Mouse (Mus musculus) right cerebral cortex, postnatal 25 days (tissue): ENCODE data around the gene Prr36.

Experiments
- DNase-seq: peaks from one replicate; pipeline ENCODE4 v3.0.0; 2022

Prr36 gene

DNA sequence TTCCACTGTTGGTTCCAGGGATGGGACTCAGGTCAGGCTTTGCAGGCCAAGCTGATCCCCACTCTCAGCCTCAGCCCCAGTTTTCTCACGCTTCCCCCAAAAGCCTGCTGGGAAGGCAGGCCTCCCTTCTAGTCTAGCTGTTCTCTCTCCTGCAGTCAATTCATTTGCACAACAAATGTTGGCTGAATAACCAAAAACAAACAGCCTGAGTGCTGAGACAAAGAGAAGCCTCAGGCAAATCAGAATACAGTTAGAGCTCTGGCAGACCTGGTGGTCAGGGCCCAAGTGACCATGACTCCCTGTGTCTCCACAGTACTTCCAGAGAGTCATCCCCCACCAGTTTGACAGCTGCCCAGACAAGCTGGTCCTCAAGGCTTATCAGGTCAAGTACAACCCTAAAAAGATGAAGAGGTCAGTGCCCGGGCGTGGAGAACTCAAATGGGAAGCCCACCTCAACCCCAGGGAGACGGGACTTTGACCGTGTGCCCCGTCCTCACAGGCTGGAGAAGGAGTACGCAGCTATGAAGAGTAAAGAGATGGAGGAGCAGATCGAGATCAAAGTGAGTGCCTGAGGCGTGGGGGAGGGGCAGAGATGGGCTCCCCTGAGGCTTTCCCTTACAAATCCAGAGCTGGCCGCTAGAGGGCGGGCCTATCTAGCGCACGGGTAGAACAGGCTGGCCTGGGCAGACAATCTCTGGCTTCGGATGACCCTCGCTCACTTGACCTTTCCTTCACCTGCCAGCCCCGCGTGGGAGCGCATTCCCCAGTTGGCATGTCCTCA is 24.3 kb downstream of the Prr36 start:
- peak; percentile 81 for DNase-seq

DNA sequence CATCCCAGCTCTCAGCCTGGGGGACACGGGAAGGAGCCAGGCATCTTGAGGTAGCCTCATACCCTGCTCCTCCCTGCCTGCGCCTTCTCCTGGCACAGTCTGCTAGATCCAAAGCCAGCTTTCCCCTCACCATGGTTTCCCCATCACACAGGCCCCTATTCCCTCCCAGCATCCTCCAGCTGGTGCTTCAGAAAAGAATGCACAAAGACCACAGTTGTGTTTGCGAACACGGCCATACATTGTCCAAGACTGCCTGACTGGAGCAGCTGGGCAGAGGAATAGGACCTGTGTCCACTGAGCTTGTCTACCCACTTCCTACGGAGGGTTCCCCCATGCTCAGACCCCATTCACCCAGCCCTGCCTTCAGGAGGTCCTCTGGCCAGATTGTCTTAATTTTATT is 25.0 kb downstream of the Prr36 start:
- no peak for DNase-seq

DNA sequence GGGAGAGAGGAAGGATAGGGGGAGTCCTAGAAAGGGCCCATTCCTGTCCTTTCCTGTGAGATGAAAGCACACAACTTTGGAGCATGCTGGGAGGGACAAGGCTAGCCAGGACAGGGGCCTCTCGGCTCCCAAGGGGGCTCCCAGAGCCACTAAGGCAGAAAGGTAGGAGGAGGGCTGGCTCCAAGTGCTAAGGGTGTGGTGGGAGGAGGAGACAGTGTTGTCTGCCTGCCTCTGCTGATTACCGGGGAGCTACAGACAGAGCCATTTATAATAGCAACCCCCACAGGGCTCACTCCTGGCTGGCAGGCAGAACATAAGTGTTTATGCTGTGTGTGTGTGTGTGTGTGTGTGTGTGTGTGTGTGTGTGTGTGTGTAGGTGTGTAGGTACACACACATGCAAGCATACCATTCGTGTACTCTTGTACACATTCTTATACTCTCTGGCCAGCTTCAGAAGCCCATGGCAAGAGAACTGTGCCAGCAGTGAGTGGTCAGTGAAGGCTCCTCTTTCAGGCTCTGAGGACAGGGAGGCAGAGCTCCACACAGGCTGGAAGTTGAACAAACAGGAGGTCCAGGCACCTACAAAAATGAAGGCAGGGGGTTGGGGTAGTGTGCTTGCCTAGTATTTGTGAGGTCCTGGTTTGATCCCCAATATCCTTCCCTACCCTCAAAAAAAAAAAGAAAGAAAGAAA is 28.1 kb downstream of the Prr36 start:
- DNase-seq, result no peak

DNA sequence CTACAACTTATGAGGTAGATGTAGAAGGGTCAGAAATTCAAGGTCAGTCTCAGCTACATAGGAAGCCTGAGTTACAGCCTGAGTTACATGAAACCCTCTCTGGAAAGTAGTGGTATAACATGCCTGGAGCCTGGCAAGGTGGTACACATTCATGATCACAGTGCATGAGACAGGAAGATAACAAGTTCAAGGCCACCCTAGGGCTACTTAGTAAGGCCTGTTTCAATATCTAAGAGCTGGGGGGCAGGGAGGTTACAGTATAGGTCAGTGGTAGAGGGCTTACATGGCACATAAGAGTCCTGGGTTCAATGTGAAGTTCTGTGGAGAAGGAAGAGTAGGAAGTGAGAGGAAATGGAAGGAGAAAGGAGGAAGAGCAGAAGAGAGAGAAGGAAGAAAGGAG is 28.7 kb downstream of the Prr36 start:
- DNase-seq, result no peak

DNA sequence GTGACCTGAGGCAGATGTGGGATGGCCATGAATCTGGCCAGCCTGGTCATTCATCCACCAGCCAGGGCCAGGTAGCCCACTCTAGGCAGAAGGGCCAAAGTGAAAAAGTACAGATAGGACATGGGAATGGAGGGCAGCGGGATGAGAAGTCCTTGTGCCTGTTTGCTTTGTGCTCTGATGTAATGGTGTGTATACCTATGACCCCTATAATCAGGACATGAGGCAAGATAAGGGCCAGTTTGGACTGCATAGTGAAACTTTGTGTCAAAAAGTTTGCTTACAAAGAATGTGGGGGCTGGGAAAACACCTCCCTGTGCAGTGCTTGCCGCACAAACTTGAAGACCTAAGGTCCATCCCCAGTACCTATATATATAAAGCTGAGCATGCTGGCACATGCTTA is 31.1 kb downstream of the Prr36 start:
- DNase-seq, result no peak

DNA sequence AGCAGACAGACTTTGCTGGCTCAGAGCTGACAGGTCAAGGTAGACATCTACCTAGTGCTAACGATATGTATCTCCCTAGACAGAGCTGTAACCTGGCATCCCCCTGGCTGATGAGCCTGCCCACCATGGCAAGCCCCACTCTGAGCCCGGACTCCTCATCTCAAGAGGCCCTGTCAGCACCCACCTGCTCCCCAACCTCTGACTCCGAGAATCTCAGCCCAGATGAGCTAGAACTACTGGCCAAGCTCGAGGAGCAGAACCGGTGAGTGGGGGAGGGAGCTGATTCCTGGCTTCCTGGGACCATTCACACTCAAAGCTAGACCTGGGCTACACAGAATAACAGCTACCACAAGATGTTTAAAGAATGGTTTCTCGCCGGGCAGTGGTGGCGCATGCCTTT is 33.9 kb downstream of the Prr36 start:
- no peak for DNase-seq

DNA sequence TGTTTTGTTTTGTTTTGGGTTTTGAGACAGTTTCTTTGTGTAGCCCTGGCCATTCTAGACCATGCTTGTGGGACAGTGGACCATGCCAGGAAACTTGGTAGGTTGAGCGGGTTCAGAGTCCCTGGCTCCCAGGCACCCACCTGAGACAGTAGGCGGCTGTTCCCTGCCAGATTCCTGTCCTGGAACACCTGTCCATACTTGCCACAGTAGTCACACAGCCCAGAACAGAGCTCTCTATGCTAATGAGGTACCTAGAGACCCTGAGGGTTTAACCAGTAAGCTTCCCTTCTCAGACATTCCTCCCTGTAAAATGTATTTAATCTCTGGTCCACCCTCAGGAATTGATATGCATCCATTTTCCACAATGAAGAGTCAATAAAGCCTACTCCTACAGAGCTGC is 43.2 kb downstream of the Prr36 start:
- no peak for DNase-seq

DNA sequence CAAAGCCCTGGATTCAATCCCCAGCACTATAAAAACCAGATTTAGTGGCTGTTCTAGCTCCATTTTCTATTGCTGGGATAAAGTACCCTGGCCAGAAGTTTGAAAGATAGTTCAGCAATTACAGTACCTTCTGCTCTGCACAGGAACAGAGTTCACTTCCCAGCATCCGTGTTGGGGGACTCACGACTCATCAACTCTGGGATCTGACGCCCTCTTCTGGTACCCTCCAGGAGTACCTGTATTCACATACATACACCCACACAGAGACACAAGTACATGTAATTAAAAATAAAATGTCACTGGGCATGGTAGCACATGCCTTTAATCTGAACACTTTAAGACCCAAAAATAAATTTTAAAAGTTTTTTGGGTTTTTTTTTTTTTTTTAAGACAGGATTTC is 44.8 kb downstream of the Prr36 start:
- no peak for DNase-seq

DNA sequence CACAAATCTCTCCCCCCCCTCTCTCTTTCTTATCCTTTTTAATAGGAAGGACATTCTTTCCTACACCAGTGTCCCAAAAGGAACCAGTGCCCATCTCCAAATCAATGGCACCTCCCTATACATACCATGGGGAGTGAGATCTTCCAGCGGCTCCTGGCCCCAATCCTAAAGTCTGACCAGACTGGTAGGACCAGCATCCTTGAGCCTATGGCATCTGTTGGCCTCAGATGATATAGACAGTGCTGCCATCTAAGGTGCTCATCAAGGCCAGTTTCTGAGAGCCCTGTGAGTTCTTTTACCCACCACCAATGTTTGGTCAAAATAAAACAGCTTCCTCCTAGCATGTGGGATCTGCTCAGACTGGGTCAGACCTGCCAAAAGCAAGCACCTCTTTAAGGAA is 49.3 kb downstream of the Prr36 start:
- no peak for DNase-seq

DNA sequence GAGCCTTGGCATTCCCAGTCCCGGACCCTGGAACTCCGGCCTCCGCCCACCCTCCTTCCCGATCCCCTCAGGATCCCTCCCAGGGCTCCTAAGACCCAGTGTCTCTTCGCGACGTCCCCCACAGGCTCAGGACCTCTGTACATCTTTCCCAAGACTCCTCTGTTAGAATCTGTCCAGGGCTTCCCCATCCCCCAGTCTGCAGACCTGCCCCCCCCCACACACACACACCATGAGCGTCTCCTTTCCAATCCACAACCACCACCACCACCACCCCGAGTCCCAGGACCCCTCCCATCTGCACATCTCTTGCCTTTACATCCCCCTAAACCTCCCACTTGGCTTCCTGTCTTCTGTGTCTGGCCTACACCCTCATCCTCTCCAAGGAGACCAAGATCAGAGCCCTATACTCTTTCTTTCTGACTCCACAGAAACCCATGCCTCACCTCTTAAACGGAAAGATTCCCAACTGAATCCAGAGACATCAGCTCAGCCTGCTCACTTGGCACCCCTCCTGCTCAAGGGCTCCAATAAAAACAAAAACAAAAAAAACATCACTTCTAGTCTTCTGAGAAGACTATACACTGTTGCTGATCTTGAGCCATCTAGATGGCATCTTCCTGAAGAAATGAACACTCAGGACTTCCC is 50.3 kb downstream of the Prr36 start:
- no peak for DNase-seq

DNA sequence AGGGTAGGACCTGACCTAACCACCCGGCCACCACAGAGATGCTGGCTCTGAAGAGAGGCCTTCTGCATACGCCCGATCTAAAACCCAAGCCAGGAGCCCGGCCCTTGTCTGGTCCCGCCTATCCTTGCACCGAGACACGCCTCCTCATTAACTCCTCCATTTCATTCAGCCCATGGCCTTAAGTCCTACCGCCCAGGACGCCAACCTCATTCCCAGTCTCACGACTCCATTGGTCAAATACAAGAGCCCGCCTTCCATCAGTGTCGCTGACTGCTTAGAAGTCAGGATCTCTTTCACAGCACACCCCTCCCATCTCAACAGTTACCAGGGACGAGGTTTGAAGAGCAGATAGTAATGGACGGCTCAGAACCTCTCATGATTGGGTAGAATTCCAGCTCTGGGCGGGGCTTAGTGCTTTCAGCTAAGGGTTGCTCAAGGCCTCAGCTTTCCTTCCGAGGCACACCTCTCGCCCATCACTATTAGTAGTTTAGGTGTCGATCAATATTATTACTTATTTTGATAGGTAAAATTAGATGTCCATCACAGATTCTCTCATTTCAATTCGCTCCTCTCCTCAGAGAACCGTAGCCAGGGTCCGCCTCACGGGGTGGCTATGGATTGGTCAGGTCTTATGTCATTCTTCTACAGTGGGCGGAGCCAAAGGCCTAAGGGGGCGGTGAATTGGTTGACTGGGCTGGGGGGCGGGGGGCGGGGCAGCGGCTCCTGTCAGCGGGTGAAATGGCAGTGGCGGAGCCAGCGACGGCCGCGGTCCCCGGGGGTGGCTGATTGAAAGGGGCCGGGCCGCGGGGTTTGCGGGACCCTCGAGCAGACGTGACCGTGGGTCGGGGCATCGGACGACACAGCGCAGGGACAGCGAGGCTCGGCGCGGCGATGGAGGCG is 51.2 kb downstream of the Prr36 start, which contains the start of gene Evi5l:
TSS of gene Evi5l (plus strand) at position 716 of the 900 bp plus-strand sequence.
- DNase-seq, result peak; percentile 97

DNA sequence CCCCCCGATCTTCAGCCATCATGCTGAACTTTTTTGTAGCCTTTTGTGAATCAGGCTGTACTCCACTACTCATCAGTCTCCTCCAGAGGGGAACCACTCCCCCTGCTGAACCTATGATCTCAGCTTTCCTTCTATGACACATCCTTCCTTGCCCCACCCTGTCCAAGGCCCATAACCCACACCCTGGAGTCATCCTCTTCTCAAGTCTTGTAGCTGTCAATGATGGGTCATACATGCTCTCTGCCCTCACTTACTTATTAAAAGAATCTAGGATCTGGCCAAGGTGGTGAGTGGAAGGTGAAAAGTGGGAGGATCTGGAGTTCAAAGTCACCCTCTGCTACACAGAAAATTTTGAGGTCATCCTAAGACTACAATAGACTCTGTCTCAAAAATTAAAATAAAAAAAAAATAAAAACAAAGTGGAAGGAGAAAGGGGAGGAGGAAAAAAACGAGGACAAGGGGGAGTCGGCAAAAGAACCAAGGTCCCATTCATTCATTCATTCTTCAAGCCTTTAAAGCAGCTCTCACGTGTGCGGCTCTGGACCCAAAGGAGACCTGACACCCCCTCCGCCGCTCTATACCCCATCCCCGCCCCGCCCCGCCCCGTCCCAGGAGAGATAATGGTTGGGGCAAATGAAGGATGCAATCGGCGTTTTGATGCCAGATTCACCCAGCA is 51.9 kb downstream of the Prr36 start:
- no peak for DNase-seq

DNA sequence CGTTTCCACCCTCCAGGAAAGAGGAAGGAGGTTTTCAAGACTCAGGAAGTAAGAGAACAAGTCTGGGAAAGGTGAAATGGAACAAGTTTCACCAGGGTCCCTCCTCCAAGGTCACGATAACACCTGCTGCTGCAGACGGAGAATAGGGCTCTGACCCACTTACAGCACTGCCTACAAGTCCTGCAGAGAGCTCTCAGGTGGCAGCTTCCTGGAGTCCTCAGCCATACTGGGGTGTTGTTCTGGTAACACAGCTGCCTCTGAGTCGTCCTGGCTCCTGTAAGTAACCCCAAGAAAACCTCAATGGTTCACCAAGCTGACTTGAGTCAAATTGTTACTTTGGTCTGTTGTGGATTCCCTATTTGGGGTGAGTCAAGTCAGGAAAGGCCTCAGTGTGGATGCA is 54.5 kb downstream of the Prr36 start:
- no peak for DNase-seq
